Mouse (Mus musculus): ENCODE measurements around the gene Gm20388.

Gene Gm20388

DNA sequence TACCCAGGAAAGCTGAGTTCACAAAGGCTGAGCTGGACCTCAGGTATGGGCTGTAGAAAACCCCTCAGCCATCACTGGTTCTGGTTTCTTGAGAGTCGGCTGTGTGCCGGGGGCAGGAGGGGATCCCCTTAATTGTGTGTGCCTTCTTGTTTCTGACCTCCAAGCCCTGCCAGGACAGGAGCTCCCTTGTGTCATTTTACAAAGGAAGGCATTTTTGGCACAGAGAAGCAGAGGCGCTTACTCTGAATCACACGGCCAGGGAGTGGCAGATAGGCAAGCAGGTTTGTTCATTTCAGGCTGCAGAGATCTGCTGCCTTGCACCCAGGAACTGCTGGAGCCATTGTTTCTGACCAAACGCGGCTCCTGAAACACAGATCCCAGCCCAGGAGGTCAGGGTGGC is 164.7 kb downstream of the Gm20388 start:
- no peak for DNase-seq (ENCODE audit: low read depth in 2 of 2, low spot score in 2 of 2)

DNA sequence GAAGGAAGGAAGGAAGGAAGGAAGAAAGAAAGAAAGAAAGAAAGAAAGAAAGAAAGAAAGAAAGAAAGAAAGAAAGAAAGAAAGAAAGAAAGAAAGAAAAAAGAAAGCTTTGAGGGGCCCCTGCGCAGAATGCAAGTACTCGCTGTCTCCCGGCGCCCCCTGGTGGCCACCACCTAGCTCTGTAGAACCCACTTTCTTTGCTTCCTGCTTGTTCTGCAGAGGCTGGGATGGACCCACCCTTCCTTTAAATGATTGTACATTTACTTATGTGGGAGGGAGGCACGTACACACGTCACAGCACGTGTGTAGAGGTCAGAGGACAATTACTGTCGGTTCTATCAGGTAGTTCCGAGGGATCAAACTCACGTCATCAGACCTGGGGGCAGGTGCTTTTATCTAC is 167.4 kb downstream of the Gm20388 start:
- DNase-seq (ENCODE audit: low read depth in 2 of 2, low spot score in 2 of 2), result peak; percentile 61 to 68

DNA sequence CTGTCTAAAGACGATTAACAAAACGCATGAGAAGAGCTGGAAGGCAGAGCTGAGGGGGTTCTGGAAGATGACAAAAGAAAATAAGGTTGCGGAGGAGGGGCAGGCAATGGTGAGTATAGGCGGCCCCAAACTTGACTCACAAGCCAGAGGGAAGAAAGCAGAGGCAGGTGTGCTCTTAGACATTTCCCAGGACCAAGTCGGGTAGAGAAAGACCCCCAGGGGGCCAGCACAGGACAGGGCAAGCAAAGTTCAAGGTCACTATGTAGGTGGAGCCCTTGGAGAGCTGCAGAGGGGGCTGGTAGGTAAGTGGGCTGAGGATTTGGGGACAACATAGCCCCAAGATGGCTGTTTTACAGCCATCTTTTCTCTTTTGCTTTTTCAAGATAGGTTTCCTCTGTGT is 168.7 kb downstream of the Gm20388 start:
- DNase-seq (ENCODE audit: low read depth in 2 of 2, low spot score in 2 of 2), result no peak

- no peak for DNase-seq (ENCODE audit: low read depth in 2 of 2, low spot score in 2 of 2)
Measured at GRCm38 (mm10) chr8:120083261-120083660, 172.6 kb downstream of the Gm20388 start.

- no peak for DNase-seq (ENCODE audit: low read depth in 2 of 2, low spot score in 2 of 2)
Measured at GRCm38 (mm10) chr8:120084783-120085182, 174.1 kb downstream of the Gm20388 start.

- no peak for DNase-seq (ENCODE audit: low read depth in 2 of 2, low spot score in 2 of 2)
Measured at GRCm38 (mm10) chr8:120089511-120089910, 178.9 kb downstream of the Gm20388 start.

DNA sequence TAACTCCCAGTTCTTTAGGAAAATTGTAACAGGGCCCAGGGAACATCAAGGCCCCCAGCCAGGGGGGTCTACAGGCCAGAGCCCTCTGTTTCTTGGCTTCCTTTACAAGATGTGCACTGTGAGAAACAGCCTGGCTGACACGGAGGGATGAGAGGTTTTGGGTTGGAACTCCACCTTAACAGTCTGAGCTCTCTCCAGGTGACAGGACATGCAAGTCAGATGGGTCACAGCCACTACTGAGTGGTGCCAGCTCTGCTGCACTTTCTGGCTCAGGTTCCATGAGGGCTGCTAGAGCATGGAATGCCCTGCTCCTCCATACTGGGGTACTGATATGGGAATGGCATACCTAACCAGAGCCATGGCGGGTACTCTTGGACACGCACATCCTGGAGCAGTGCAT is 180.4 kb downstream of the Gm20388 start:
- DNase-seq (ENCODE audit: low read depth in 2 of 2, low spot score in 2 of 2), result no peak

- DNase-seq (ENCODE audit: low read depth in 2 of 2, low spot score in 2 of 2), result no peak
Measured at GRCm38 (mm10) chr8:120093103-120093502, 182.5 kb downstream of the Gm20388 start.

DNA sequence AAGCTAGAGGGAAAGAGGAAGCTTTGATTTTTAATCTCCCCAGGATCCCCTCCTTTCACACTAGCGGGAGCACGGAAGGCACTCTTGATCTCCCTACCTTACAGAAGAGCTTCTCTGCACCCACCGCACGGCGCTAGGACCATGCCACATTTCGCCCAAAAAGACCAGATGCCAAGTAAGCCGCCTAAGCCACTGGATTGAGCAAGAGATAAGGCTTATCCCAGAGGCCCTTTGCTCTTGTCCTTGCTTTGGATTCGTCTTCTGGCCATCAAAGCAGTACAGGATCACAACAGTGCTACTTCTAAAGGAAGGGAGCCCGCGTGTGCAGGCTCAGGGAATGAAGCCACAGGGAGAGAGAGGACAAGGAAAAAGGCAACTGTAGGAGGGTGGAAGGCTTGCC is 184.2 kb downstream of the Gm20388 start:
- DNase-seq (ENCODE audit: low read depth in 2 of 2, low spot score in 2 of 2), result no peak

DNA sequence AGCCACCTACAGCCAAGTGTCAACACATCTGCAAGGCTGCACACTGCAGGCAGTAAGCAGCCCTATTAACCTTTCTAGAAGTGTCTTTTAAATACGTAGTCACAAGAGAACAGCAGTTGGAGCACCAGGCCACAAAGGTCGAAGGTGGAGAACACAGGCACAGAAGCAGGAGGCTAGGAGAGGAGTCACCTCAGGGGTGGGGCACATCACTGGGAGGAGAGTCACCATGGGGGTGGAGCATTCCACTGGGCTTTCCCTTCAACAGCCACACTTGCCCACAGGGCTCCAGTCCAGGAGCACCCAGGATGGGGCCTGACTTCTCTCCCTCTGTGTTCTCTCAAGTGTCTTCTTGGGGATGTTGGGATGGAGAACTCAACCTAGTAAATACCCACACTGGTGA is 185.8 kb downstream of the Gm20388 start:
- no peak for DNase-seq (ENCODE audit: low read depth in 2 of 2, low spot score in 2 of 2)

- DNase-seq (ENCODE audit: low read depth in 2 of 2, low spot score in 2 of 2), result no peak
Measured at GRCm38 (mm10) chr8:120100388-120101067, 189.9 kb downstream of the Gm20388 start.

GRCm38 (mm10) chr8:120101068-120101972 is 190.7 kb downstream of the Gm20388 start, which contains the start of gene Zdhhc7:
TSS of gene Zdhhc7 (minus strand) at chr8:120101482.
- DNase-seq (ENCODE audit: low read depth in 2 of 2, low spot score in 2 of 2), result peak; percentile 60 to 66

- DNase-seq (ENCODE audit: low read depth in 2 of 2, low spot score in 2 of 2), result no peak
Measured at GRCm38 (mm10) chr8:120103916-120104315, 193.3 kb downstream of the Gm20388 start.

- peak in 1 of 2 experiments; percentile 18 for DNase-seq (ENCODE audit: low read depth in 2 of 2, low spot score in 2 of 2)
Measured at GRCm38 (mm10) chr8:120104721-120105272, 194.2 kb downstream of the Gm20388 start.

GRCm38 (mm10) chr8:120109149-120109548 is 198.5 kb downstream of the Gm20388 start:
- no peak for DNase-seq (ENCODE audit: low read depth in 2 of 2, low spot score in 2 of 2)

- DNase-seq (ENCODE audit: low read depth in 2 of 2, low spot score in 2 of 2), result no peak
Measured at GRCm38 (mm10) chr8:120110966-120111365, 200.3 kb downstream of the Gm20388 start.

- DNase-seq (ENCODE audit: low read depth in 2 of 2, low spot score in 2 of 2), result no peak
Measured at GRCm38 (mm10) chr8:120111382-120111781, 200.7 kb downstream of the Gm20388 start.

DNA sequence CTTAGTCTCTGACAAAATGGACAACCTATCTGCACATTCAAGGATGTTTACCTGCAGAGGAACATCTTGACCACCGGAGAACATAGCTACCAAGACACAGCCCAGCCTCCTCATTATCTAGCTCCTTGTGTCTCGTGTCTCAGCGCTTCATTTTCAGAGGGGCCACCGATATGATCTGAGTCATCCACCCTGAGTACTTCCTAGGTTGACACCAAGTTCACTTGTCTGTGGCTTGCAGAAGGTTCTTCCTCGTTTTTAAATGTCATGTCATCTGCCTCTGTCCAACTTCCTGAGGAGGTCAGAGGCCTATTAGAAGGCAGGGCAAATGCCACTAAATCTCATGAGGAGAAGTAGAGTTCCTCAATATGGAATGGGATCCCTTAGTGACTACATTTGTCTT is 201.9 kb downstream of the Gm20388 start:
- DNase-seq (ENCODE audit: low read depth in 2 of 2, low spot score in 2 of 2), result no peak

GRCm38 (mm10) chr8:120113306-120113705 is 202.7 kb downstream of the Gm20388 start:
- DNase-seq (ENCODE audit: low read depth in 2 of 2, low spot score in 2 of 2), result no peak

DNA sequence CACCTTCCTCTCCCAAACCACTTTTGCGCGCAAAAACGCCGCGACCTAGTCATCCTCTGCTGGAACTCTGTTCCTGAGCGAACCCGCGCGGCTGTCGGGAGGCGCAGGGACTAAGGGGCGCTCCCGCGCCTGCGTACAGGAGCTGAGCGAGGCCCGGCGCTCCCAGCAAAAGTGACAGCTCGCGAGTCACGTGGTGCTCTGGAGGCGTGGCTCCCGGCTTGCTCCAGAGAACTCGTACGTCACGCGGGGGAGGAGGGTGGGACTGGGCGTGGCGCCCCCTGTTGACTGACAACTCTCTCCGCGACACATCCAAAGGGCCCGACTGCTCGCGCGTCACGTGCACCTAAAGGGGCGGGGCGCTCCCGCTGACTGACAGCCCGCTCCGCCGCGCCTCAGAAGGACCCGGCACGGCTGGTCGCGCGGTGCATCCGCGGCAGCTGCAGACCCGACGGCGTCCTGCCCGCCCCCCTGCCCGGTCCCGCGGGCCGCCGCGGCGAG is 203.2 kb downstream of the Gm20388 start, which contains the start of gene 6430548M08Rik:
TSS of gene 6430548M08Rik (plus strand) at position 395 of the 498 bp plus-strand sequence.
- peak; percentile 100 for DNase-seq (ENCODE audit: low read depth in 2 of 2, low spot score in 2 of 2)

DNA sequence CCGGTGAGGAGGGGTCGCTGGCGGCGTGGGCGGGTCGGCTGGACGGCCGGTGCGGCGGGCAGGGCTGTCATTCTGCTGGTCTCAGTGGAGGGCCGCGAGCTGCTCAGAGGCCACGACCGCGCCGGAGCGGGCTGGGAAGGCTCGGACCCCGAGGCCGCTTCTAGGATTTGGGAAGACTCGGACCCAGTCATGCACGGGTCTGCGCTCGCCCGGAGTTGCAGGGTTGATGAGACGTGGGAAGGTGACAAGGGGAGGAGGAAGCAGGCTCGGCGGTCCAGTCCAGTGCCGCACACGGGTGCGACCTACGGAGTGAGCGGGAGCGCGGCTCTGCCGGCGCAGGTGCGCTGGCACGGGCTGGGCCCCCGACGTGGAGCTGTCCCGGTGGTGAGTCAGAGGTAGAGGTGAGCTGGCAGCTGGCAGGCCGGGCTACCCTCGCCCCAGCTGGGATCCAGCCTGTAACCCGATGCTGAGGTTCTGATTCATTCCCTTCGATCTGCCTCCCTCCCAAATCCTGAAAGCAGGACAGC is 203.7 kb downstream of the Gm20388 start:
- DNase-seq (ENCODE audit: low read depth in 2 of 2, low spot score in 2 of 2), result peak; percentile 6 to 10
